ENCODE assay signal across 16 mouse cellular contexts in genomic region chr2:160905301-160905700, GRCm38 (mm10).
"Had no signal": no experiment of that assay in that cellular context is flagged by ENCODE, and none has a peak within 500 bp of the region (broad histone marks: within the 10 kb centered on the region; RNA-seq: fewer than 3 reads in every experiment).

No protein-coding gene starts in this region.

- DNase-seq: gastrocnemius, postnatal 25 days; heart, adult 18-20 months; heart, postnatal 10 days; heart, postnatal 4 days; kidney, adult 18-20 months; kidney, adult 8-10 months; kidney, postnatal 10 days; kidney, postnatal 25 days; kidney, postnatal 4 days; liver; liver, embryonic 13.5 days; liver, postnatal 0 days had no signal

- ATAC-seq: hindbrain, embryonic 16.5 days; inflammation-experienced regulatory T-cells, adult 6 months; intestine, embryonic 15.5 days; intestine, postnatal 0 days; liver, postnatal 0 days had no signal
